Mouse (Mus musculus) heart, postnatal 14 days (tissue): ENCODE data around the gene Med7. TPM values are rescaled to one million over a fixed set of nuclear protein-coding genes. Genes with fewer than 3 reads are reported as not detected.
A peak's percentile ranks its signal among the peaks of the same experiment; 100 is the strongest.

ENCODE experiments used
- DNase-seq, 2 experiments: peaks; one replicate each; pipeline ENCODE4 v3.0.0; 2021 to 2022
- intact Hi-C: fragments of 180-260 bp; cut with DNase I; formaldehyde crosslinking; loops from one replicate; pipeline ENCODE4 v1.15.1; 2025
- long read RNA-seq, 2 experiments: library from polyadenylated mRNA; stranded (forward); transcript quantifications; one replicate each; pipeline ENCODE4 v2.0.0; 2021
- total RNA-seq, 2 experiments: library from RNA; stranded (reverse); gene quantifications; 2 replicates each; pipeline ENCODE4 v1.2.3; 2021

The Med7 gene
- total RNA-seq, result 10 to 100 TPM; 18.6 to 21.8 TPM
- long read RNA-seq, experiment 1, transcript Med7-203 (3 exons, 2,547 nt), result major isoform, 11 of 21 reads
- long read RNA-seq, experiment 1, transcript Med7-201 (3 exons, 1,193 nt), result minor isoform, 7 of 21 reads
- long read RNA-seq, experiment 1, partial matches to known transcripts, result 0 of 21 reads
- long read RNA-seq, experiment 1, other reads (novel, unspliced or antisense), result 0 of 21 reads
- long read RNA-seq, experiment 2, transcript Med7-201 (3 exons, 1,193 nt), result minor isoform, 5 of 15 reads
- long read RNA-seq, experiment 2, transcript Med7-203 (3 exons, 2,547 nt), result major isoform, 6 of 15 reads
- long read RNA-seq, experiment 2, partial matches to known transcripts, result 1 of 15 reads
- long read RNA-seq, experiment 2, other reads (novel, unspliced or antisense), result 1 of 15 reads

- peak; percentile 92 for DNase-seq
- intact Hi-C loops, result no loop called here
These were observed at the start of gene Med7 for GRCm38 (mm10) chr11:46436760-46437458. Gene Med7 (plus strand): TSS chr11:46436925.

DNA sequence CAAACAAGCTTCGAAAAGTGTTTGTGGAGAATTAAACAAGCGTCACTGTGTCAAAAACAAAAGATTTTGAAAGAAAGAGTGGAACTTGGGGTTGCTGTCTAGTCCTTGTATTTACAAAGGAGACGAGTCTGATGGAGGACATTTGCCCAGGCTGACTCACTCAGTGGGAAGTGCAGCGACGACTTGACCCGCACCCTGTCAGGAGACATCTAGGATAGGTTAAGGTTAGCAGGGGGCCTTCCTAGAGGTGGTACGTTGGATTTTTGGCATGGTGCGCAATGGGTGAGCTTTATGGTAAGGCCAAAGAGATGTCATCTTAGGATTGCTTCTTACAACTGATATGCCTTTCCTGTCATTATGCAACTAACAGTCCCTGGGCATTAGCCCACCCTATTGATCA lies 49.7 kb upstream of the Med7 start:
- intact Hi-C loops, result no loop called here
- no peak for DNase-seq

GRCm38 (mm10) chr11:46388438-46388837 lies 48.3 kb upstream of the Med7 start:
- intact Hi-C loops, result no loop called here
- DNase-seq, result no peak

DNA sequence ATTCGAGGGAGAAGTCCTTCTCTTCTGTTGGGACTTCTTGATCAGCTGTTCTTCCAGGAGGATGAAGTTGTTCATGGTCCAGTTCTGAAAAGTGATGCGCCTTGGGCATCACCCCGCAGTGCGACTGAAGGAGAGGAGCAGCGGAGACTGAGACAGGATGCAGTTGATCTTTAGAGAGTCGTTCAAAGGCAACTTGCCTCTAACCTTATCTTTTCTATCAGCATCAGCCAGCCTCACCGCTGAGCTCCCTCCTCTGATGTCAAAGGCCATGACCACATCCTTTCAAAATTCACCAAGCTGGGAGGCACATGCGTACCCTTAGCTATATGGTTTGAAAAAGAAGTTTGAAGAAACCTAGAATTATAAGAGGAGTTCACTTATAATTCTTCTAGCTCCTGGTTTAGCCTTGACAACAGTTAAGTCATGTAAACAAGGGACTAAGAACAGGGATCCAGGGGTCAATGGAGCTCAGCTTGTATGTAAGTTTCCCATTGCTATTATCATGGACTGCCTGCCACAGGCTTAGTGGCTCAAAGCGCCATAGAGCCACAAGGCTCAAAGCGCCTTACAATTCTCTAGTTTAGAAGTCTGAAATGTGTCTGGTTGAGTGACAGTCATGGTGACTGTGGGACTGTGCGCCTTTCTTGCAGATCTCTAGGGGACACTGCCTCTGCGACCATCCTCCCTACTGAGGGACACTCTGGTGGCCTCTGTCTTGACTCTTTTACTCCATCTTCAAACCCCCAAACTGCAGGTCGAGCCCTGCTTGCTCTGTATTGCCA lies 47.2 kb upstream of the Med7 start, which contains the start of gene Itk:
TSS of gene Itk (minus strand) at position 180 of the 782 bp plus-strand sequence.
- intact Hi-C loops, result no loop called here
- no peak for DNase-seq

- intact Hi-C loops, result no loop called here
- no peak for DNase-seq
These were observed 46.1 kb upstream of the Med7 start for GRCm38 (mm10) chr11:46390621-46391020.

- intact Hi-C loops, result no loop called here
- DNase-seq, result no peak
These were observed 43.8 kb upstream of the Med7 start for GRCm38 (mm10) chr11:46392890-46393289.

- DNase-seq, result no peak
- intact Hi-C loops, result no loop called here
These were observed 43.3 kb upstream of the Med7 start for GRCm38 (mm10) chr11:46393413-46393812.

GRCm38 (mm10) chr11:46395088-46395487 lies 41.6 kb upstream of the Med7 start:
- intact Hi-C loops, result no loop called here
- no peak for DNase-seq

- DNase-seq, result no peak
- intact Hi-C loops, result no loop called here
These were observed 41.0 kb upstream of the Med7 start for GRCm38 (mm10) chr11:46395698-46396097.

- intact Hi-C loops, result no loop called here
- DNase-seq, result no peak
These were observed 40.4 kb upstream of the Med7 start, which contains the start of gene Fam71b for GRCm38 (mm10) chr11:46396167-46396859. Gene Fam71b (plus strand): TSS chr11:46396559.

GRCm38 (mm10) chr11:46396860-46397179 lies 39.9 kb upstream of the Med7 start:
- intact Hi-C loops, result no loop called here
- DNase-seq, result no peak

DNA sequence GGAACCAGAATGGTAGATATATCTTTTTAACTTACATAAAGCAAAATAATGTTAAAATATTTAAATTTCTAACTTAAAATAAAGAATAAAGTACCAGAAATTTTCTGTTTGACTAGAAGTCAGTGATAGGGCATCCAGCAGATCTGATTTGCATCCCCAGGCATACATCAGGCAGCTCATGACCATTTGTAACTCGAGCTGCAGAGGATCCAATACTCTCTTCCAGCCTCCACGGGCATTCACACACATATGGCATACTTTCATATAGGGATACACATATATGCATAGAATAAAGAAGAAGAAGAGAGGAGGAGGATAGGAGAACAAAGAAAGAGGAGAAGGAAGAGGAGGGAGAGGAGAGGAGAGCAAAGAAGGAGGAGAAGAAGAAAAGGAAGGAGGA lies 38.8 kb upstream of the Med7 start:
- no peak for DNase-seq
- intact Hi-C loops, result no loop called here

DNA sequence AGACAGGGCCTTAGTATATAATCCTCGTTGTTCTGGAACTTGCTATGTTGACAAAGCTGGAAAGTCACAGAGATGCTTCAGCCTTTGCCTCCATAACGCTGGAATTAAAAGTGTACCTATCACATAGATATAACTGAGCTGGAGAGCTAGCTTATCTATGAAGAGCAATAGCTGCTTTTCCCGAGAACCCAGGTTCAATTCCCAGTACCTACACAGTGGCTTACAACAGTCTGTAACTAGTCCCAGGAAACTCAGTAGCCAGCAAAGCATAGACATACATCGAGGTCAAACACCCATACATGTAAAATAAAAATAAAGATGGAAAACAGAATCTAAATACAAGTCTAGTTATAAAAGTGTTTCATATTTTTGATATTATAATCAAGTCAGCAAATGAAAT lies 38.3 kb upstream of the Med7 start:
- no peak for DNase-seq
- intact Hi-C loops, result no loop called here

DNA sequence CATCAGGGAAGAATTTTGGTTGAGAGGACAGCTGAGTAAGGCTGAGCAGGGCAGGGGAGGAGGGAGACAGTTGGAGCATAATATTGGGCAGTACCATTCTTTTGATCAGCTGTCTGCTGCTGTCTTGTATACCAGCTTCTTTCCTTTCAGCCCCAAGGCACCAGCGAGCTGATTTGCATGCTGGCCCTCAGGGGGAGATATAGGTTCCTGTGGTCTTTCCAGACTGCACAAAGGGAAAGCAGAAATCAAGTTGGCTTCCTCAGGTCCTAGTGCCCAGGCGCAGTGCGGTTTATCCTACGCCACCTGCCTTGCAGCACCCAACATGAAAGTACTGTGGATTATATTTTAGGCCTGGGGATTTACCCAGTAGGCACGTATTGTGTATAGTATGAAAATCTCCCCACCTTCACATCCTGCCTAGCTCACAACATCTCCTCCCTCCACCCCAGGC lies 37.8 kb upstream of the Med7 start:
- DNase-seq, result no peak
- intact Hi-C loops, result no loop called here

GRCm38 (mm10) chr11:46401555-46401954 lies 35.2 kb upstream of the Med7 start:
- intact Hi-C loops, result no loop called here
- DNase-seq, result no peak

DNA sequence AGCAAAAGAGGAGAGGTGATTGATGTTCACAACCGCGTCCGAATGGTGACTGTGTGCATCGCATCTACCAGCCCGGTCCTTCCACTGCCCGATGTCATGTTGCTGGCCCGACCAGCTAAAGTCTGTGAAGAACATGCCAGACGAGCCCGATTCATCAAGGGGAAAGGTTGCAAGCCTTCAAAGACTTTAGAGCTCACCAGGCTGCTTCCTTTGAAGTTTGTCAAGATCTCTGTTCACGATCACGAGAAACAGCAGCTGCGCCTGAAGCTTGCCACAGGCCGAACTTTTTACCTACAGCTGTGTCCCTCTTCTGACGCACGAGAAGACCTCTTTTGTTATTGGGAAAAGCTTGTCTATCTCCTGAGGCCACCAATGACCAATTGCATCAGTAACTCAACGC lies 31.7 kb upstream of the Med7 start:
- intact Hi-C loops, result no loop called here
- no peak for DNase-seq

DNA sequence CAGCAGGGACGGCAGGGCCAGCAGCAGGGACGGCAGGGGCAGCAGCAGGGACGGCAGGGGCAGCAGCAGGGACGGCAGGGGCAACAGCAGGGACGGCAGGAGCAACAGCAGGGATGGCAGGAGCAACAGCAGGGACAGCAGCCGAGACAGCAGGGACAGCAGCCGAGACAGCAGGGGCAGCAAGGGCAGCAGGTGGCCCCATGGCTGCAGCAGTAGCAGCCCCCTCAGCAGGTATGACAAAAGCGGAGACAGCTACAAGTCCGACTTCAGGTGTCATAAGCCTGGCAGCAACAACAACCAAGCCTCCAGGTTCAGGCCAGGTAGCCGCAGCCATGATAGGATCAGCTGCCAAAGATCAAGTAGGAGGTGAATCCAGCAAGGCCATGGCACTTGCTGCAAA lies 30.0 kb upstream of the Med7 start:
- intact Hi-C loops, result no loop called here

GRCm38 (mm10) chr11:46410018-46410563 lies 26.6 kb upstream of the Med7 start:
- DNase-seq, result no peak
- intact Hi-C loops, result no loop called here

More for the DNA sequence above, 30.0 kb upstream of the Med7 start:
- no peak for DNase-seq

GRCm38 (mm10) chr11:46418438-46418837 lies 18.3 kb upstream of the Med7 start:
- DNase-seq, result no peak
- intact Hi-C loops, result no loop called here

- intact Hi-C loops, result no loop called here
- no peak for DNase-seq
These were observed 17.9 kb upstream of the Med7 start for GRCm38 (mm10) chr11:46418860-46419259.
